Mouse (Mus musculus): ENCODE results near the gene Pgap1.

The Pgap1 gene

GRCm38 (mm10) chr1:54557301-54558229 is at the start of gene Pgap1:
TSS of gene Pgap1 (minus strand) at chr1:54557684.
- DNase-seq = peak; percentile 99

DNA sequence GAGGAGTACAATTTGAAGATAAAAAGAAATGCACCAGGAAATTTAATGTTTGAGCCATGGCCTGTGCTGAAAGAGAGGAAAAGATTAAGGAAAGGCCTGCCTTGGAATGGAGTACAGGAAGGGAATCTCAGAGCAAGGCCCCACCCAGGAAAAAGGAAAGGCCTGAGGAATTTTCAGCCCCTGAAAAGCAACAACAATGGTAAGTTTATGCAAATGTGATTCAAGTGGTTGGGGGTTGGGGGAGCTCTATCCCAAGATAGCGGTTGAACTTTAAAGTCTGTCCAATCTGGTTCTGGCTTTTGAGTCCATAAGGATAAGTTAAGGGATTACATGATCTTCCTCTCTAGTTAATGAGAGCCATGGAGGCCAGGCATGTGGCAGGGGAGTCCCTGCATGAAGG is 49.5 kb upstream of the Pgap1 start:
- no peak for DNase-seq

DNA sequence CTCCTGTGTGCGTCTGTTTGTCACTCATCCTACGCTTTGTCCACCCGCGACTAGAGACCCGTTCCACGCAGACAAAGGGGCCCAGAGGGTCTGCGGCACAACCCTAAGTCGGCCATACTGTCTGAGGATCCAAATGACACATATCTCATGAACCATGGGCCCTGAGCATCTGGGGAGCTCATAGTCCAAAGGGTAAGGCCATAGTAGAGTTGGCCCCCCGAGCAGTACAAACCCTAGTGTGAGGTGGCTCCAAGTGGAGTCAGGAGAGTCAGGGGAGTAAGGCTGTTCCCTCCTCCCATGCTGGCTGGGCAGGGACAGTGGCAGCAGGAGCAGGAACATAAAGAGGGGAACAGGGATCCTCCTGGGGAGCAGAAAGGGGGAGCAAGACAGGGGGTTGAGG is 44.2 kb upstream of the Pgap1 start:
- no peak for DNase-seq

DNA sequence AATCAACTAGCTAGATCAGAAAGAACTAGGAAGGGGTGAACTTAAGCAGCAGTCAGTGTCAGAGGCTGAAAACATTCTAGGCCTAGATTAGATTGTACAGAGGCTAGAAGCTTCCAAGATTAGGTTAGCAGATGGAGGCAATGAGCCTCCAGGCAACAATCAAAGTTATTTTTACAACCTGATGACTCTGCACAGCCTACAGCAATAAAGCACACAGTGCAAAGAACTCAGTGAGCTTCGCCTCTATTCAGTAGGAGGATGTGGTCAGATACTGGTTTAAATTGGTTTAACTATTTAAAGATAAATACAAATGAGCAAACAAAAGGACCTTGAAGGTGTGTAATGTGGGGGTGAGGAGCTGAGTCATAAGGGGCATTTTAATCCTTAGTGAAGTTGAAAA is 42.8 kb upstream of the Pgap1 start:
- DNase-seq = no peak

DNA sequence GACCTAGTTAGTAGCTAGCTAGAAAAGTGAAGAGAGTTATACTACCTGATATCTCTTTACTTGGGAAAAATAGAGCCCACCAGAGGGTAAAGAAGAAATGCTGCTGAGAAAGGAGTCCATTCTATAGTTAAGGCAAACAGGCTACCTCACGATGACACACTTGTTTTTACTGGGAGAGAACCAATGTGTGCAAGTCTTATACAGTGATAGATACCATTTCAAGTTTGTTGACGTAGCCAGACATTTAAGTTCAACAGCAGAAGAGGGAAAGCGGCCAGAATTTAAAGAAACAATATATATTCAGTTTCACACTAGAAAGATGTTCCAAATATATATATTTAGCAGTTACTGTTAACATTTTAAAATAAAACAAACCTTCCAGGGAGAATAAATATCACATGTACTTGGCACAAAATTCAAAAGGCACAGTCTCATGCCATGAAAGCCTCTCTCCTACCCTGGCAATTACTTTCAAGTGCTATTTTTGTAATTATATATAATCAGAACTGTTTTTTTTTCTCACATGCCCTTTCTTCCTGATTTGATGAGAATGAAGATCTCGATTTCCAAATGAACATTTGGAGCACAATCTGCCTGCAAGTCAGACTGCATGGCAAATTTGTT is 40.2 kb upstream of the Pgap1 start:
- no peak for DNase-seq

DNA sequence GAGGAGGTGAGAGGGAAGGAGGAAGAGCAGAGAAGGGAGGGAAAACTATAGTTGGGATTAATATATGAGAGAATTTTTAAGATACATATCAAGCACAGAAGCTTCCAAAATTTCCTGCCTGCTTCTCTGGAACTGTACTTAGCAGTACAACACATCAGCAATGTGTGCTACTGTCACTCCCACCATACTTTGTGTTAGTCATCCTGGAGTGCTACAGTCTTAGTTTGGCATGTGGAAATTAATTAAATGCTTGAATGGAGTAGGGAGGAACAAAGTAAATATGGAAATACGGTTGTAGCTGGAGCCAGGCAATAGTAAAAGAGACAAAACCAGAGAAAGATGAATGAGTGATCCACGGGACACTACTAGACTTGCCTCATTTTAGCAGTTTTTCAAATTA is 38.7 kb upstream of the Pgap1 start:
- DNase-seq = no peak

DNA sequence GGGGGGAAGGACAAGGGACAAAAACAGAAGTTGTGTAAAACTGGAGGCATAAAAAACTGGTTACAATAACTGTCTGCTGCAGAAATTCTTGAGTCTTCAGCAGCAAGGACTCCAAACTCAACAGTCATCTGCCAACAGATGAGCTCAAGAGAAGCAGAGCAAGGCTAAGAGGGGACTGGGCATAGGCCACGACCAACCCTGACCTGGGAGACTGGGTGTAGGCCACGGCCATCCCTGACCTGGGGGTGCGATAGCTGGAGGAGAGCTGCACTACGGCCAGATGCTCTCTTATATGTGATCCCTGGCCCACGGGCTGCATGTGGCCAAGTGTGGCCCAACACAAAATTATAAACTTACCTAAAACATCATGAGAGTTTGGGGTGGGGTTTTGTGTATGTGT is 29.6 kb upstream of the Pgap1 start:
- no peak for DNase-seq

DNA sequence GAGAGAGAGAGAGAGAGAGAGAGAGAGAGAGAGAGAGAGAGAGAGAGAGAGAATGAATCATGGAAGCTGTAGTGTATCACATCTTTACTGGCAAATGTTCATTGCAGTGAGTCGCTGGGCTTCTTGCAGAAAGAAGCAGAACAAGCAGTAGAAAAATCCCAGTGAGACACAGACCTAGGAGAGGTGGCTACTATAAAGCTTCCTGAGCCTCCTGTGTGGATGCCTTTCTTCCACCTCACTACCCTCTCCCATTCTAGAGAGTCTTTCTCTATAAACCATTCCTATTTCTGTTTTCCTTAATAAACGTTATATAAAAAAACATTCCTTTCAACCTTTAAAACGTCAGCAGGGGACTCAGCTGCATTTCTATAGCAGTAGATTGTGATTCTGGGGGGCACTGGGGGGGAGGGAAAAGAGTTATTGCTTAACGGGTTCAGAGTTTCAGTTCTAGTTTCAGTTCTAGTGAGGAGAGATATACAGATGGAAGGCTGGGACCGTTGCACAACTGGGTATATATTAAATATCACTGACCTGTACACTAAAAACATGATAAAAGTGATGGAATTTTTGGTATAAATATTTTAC is 28.6 kb upstream of the Pgap1 start:
- DNase-seq = no peak

- no peak for DNase-seq
These were observed 27.9 kb upstream of the Pgap1 start for GRCm38 (mm10) chr1:54585278-54585846.

DNA sequence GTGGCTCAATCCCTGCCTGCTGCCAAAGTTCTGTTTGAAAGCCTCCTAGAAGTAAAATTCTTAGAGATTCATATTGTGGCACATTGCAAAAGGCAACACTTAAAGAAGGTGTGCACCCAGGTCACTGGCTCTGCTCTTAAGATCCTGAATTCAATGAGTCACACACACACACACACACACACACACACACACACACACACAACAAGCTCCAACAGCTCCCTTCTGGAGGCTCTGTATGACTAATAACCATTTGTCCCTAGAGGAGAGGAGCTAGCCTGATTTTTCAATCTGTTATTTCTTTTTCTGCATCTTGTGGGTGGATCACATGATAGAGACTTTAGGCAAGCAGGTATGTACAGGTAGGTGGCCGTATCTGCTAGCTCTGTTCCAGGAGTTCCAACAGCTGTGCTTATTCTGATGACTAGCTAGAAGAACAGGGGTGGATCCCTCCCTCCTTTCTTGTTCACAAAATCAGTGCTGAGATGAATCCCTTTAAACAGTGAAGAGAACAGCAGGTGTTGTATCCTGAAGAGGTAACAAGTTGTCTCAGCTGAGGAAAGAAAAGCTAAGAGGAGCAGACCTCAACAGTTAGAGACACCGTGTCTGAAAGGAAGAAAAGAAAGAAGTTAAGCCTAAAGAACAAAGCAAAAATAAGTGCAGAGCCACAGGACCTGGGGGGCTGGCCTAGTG is 27.2 kb upstream of the Pgap1 start:
- no peak for DNase-seq

DNA sequence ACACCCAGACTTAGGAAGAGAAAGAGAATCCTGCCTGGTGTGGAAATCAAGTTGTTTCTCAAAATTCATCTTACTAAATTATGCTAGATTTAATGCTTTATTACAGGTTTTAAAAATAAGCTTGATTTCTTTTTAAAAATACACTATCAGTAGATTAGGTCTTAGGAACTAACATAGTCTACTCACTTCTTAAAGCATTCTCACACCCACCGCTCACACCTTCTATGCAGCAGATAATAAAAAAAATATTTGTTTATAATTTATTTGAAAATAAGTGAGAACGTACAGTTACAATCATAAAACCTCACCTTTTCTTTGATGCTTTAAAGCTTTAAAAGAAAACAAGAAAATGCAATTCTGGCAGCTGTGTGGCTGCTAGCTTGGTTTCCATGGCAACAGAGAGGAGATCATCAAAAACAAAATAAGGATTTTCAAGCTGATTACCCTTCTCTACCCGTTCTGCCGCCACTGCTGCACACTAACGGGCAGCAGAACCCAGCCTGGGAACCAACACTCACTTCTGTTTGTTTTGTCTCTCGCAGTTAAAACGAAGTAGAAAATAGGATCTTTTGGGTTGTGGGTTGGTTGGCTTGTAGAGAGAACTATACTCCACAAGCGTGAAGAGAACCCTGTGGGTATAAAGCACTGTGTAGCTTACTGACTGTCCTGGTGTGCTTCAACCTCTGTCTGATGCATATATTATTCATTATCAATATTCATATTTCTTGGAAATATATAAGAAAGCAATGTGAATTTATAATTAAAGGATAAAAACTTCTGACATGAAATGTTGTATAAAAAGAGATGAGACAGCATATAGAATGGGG is 21.1 kb upstream of the Pgap1 start:
- no peak for DNase-seq

DNA sequence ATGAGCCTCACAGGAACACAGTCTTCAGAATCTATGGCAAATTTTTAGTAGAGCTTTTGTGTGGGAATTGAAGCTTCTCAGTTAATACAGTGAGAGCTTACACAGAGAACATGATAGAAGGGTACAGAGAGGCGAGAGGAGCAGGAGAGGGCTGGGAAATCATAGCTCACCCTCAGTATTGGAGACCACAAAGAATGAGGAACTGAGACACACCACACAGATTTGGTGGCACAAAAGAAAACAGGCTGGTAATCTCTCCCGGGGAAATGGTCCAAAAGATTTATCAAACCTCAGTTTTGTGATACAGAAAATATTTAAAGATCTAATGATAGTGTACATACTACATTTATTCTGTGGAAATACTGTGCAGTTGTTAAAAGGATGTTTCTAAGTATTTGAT is 11.6 kb upstream of the Pgap1 start:
- DNase-seq = peak; percentile 30

DNA sequence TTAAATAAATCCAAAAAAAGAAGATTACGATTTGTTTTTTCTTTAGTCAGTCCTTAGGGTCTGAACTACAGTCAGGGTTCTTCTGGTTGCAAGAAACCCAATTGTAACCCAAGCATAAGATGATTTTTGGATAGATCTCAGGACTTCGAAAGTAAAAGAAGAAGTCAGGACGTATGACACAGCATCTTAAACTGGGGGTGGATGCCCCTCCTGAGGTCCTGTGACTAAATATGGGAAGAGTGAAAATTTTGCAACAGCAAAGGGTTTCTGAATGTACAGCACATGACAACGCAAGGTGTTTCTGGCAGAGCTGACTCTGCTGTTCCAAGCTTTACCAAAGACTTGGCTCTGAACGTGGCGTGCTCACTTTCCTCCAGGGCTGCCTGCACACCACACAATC is 6.4 kb upstream of the Pgap1 start:
- peak; percentile 65 for DNase-seq

GRCm38 (mm10) chr1:54556586-54557221 is 780 bp downstream of the Pgap1 start:
- no peak for DNase-seq

- no peak for DNase-seq
These were observed 1.9 kb downstream of the Pgap1 start for GRCm38 (mm10) chr1:54555364-54556140.

DNA sequence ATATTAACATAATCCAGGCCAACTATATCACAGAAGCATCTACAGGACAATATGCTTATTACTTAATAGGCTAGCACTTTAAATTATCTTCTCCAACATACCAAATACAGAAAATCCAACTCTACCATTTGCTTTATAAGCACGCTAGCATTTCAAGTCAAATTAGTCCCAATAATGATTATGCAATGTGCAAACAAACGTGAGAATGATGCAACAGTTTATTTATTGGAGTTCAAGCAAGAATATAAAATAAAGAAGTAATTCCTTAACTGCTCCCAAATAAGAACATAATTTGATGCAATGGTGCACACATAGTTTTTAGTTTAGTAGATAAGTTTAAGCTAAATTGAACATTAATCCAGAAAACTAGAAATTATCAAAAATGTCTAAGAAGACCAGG is 4.9 kb downstream of the Pgap1 start:
- no peak for DNase-seq

DNA sequence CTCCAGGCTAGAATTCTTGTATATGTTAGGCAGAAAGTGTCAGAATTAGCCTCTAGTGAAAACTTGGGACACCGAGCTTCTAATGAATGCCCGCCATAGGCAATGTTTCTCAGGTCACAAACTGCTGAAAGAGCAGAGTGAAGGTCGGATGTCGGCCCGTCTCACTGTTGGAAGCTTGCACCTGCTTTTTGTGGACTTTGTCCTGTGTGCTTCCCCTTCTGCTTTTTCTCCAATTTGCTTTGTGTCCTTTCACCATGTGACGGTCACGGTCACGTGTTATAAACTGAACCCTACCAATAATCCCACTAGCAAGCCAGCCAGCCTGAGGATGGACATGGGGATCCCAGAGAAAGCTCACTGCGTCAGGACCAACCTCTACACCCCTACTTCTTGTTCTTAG is 12.3 kb downstream of the Pgap1 start:
- no peak for DNase-seq

DNA sequence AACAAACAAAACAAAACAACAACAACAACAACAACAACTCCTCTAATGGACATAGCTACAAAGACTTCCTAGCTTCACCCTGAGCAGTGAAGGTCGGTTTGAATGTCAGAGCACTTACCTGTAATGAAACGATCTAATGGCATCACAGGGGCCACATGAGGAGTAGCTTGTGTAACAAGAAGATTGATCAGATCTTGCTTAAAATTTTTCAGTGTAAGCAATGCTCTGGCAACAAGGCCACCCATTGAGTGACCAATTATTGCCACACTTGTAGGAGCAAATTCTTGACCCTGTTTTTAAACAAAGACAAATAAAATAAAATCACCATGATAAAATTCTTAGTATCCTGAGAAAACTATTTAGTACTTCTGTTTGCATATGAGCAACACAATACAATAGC is 14.6 kb downstream of the Pgap1 start:
- DNase-seq = no peak

GRCm38 (mm10) chr1:54531170-54531569 is 26.3 kb downstream of the Pgap1 start:
- no peak for DNase-seq

DNA sequence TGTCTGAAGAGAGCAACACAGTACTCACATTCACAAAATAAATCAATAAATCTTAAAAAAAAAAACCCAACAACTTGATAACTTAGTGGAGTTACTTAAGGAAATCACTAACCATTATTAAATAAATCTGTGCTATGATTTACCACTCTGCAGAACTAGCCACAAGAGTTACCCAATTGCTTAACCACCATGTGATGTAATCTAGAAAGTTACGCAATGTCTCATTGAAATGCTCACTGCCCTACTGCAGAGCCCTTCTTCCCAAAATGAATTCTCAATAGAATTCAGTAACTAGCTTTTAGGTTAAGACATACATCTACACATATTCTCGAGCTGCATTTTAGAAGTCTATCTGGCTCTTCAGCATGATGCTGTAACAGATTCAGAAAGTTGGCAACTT is 33.8 kb downstream of the Pgap1 start:
- DNase-seq = no peak

DNA sequence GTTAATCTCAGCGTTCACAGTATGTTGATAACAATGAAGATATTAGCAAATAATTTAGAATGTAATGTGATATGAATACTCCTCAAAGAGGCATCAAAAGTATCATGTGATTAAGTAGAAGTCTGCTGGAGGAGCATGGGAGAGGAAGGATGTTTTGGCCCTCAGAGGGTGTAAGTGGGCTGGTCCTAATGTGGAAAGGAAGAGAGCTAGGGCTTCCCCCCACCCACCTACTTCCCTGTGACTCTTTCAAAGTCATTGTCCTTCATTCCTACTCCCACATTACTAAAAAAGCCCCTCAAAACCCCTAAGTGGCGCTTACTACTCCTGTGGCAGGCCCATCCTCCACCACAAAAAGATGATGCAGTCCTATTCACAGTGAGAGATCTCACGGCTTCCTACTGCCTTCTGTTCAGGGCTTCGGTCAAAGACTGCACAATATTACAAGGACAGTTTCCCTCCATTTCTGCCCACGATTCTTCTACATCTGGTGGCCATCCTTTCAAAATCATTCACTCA is 37.4 kb downstream of the Pgap1 start:
- DNase-seq = no peak

Measured in heart, adult 11 months (tissue).